Mouse (Mus musculus) heart, embryonic 16.5 days (tissue): ENCODE results near the gene Cwc27. TPM values are rescaled to one million over a fixed set of nuclear protein-coding genes. Genes with fewer than 3 reads are reported as not detected.
A peak's percentile ranks its signal among the peaks of the same experiment; 100 is the strongest.

Experiments used
- ATAC-seq: fragments of 200-750 bp; cut with Nextera tagmentation; replicated peaks from 2 replicates; pipeline ENCODE4 v1.8.0; 2017; ENCODE audit warnings: moderate number of reproducible peaks; ENCODE audit not compliant: insufficient read depth, low FRiP score; ENCODE audit errors: extremely low read depth
- H3K27ac ChIP-seq: fragments of 300-500 bp; sonication (generic); 2 replicates; pipeline ENCODE4 v1.5.1; 2014; ENCODE audit warnings: mild to moderate bottlenecking, low read length, control low read depth, moderate library complexity
- H3K27me3 ChIP-seq: fragments of 300-500 bp; sonication (generic); 2 replicates; pipeline ENCODE4 v1.6.1; 2014; ENCODE audit warnings: low read length, mixed read lengths; ENCODE audit not compliant: control insufficient read depth, insufficient read depth
- H3K36me3 ChIP-seq: fragments of 300-500 bp; sonication (generic); 2 replicates; pipeline ENCODE4 v1.6.1; 2014; ENCODE audit not compliant: control insufficient read depth, insufficient read depth
- H3K4me1 ChIP-seq: fragments of 300-500 bp; sonication (generic); 2 replicates; pipeline ENCODE4 v1.6.1; 2014; ENCODE audit warnings: low read length, mixed read lengths; ENCODE audit not compliant: control insufficient read depth, insufficient read depth
- H3K4me2 ChIP-seq: fragments of 300-500 bp; sonication (generic); 2 replicates; pipeline ENCODE4 v1.6.1; 2014; ENCODE audit warnings: low read depth, mild to moderate bottlenecking, control low read depth, low read length
- H3K4me3 ChIP-seq: fragments of 300-500 bp; sonication (generic); 2 replicates; pipeline ENCODE4 v1.5.1; 2014; ENCODE audit warnings: mild to moderate bottlenecking, control low read depth, low read length
- H3K9ac ChIP-seq: fragments of 300-500 bp; sonication (generic); 2 replicates; pipeline ENCODE4 v1.6.1; 2014; ENCODE audit warnings: low read length, control low read depth
- H3K9me3 ChIP-seq: fragments of 300-500 bp; sonication (generic); replicated peaks from 2 replicates; pipeline ENCODE4 v1.6.1; 2016; ENCODE audit warnings: low read length; ENCODE audit not compliant: control insufficient read depth
- WGBS: fragments of 180-500 bp; shearing (Covaris S2); extraction: QIAGEN DNeasy Blood & Tissue Kit; methylation state at CpG from one replicate; pipeline ENCODE4 v1.1.7; 2014; 5-methylcytosine and 5-hydroxymethylcytosine counted together
- polyA plus RNA-seq: library from polyadenylated mRNA; unstranded; fragments of >200 nt; fragmentation: Nextera tagmentation; extraction: Ambion mirVana; gene quantifications from 2 replicates; pipeline ENCODE4 v1.2.1, GENCODE M21; 2015

The Cwc27 gene
- polyA plus RNA-seq, 1 experiment from 2014 or later = 20.7 TPM

DNA sequence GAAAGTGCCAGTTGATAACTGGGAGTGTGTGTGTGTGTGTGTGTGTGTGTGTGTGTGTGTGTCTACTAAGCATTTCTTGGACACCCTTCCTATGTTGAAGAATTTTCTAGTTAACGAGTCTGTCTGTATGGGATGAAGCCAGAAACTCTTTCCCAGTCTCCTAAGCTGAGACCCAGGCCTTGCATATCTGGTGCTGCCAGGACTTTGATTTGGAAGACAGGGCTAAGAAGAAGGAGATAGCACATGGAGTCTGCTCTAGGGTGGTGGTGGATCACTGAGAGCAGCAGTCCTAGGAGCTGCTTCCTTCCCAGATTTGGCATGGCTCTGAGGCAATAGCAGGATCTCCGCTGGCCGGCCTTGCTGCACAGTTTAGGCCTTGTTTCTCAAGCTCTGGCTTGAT, 215.2 kb downstream of the Cwc27 start:
- Histone ChIP-seq H3K4me1 (no peaks in the 10 kb centered on the region), H3K27ac (no peak overlapping the region; the same call in 1 of the 2 replicates), H3K4me2 (no peak overlapping the region), H3K36me3 (no peaks in the 10 kb centered on the region), H3K9me3 (no peaks in the 10 kb centered on the region), H3K4me3 (no peak overlapping the region), H3K9ac (0 out of 2 replicates have a peak overlapping the region, but pooled peaks have one; percentile 15), H3K27me3 (no peaks in the 10 kb centered on the region)
- 85% methylated on average over 3 of the region's 3 CpGs for WGBS
- no peak; the same call in 1 of the 2 replicates for ATAC-seq

DNA sequence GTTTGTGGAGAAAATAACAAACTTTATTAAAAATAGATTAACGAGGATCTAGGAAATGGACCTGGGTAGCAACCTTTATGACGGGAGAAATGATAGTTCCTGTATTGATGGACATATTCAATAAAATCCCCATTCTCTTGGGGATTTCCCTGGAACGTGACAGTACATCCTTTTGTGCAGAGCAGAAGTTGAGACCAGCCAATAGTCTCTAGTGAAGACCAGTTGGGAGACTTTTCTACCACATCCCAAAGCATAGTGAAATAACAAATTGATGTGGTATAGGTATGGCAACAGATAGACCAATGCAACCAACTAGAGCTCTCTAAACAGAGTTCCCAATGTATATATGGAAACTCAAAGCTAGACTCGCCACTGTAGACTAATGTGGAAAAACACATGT, 220.7 kb downstream of the Cwc27 start:
- WGBS = 86% methylated on average over 4 of the region's 4 CpGs
- Histone ChIP-seq H3K4me2 (no peak overlapping the region), H3K36me3 (no peaks in the 10 kb centered on the region), H3K4me1 (no peaks in the 10 kb centered on the region), H3K9ac (no peak overlapping the region), H3K27me3 (no peaks in the 10 kb centered on the region), H3K4me3 (no peak overlapping the region), H3K9me3 (no peaks in the 10 kb centered on the region), H3K27ac (no peak overlapping the region)
- ATAC-seq = no peak

DNA sequence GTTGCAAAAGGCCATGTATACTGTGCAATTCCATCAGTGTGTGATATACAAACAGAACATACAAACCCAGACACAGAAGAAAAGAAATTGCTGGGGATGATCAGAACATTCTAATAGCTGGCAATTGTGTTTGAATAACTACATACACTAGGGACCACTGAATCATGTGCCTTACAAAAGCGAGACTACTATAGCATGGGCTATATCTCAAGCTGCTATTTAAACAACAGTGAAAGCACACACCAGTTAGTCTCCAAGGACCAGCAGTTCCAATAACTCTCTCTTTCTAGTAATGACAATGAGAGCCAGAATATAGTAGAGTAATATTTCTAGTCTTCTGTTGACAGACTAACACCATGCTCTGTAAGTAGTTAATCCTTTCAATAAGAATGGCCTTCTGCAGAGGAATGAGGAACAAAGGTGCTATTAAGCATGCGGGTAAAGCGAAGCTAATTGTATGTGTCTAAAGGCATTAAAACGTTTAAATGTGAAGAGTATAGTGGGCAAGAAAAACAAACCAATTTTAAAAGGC, 222.1 kb downstream of the Cwc27 start:
- H3K36me3 ChIP-seq = no peaks in the 10 kb centered on the region
- H3K4me3 ChIP-seq = no peak overlapping the region
- WGBS = 76% methylated on average over 4 of the region's 4 CpGs
- H3K27me3 ChIP-seq = no peaks in the 10 kb centered on the region
- no peak overlapping the region for H3K27ac ChIP-seq
- no peak for ATAC-seq
- H3K4me1 ChIP-seq = no peaks in the 10 kb centered on the region
- H3K4me2 ChIP-seq = no peak overlapping the region
- no peaks in the 10 kb centered on the region for H3K9me3 ChIP-seq
- H3K9ac ChIP-seq = no peak overlapping the region

DNA sequence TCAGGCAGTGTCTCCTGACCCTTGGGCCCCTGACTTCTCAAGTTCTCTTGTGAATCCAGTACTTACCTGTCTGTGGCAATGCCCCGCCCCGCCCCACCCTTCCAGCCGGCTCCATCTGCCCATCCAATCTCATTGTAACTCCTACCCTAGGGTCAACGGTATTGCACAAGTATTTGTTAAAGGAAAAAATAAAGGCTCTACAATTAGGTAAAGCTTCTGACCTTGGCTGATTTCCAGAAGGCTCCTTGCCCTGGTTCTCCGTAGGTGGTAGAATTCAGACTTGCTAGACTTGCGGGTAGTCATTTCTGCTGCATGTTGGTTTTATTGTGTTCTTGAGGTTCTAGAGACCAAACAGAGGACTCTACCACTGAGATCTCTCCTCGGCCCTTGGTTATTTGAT, 226.0 kb downstream of the Cwc27 start:
- no peaks in the 10 kb centered on the region for H3K27me3 ChIP-seq
- no peaks in the 10 kb centered on the region for H3K36me3 ChIP-seq
- no peaks in the 10 kb centered on the region for H3K9me3 ChIP-seq
- H3K9ac ChIP-seq = no peak overlapping the region
- no peaks in the 10 kb centered on the region for H3K4me1 ChIP-seq
- H3K4me2 ChIP-seq = no peak overlapping the region
- no peak for ATAC-seq
- WGBS = 87% methylated on average over 7 of the region's 7 CpGs
- H3K27ac ChIP-seq = no peak overlapping the region
- H3K4me3 ChIP-seq = no peak overlapping the region

DNA sequence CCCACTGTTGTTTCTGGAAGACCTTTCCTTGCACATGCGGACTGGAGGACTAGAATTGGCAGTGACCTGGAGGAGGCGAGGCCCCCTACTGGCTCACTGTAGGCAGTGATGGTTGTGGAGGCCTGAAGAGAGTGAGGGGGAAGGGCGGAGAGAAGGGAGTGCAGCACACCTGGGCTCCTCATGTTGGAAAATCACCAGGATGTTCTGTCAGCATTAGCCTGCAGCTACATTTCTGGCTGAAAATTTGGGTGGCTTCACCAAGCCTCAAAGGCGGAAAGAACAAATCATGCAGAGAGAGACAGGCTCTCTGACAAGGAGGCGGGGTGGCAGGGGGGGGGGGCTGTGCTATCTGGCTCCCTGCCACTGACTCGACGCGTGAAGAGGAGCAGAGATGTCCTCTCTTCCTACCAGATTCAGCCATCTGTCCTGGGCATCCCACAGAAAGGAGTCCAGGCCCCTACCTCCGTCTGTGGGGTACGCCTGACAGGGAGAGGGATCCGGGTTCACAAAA, 226.8 kb downstream of the Cwc27 start:
- Histone ChIP-seq H3K36me3 (no peaks in the 10 kb centered on the region), H3K27me3 (no peaks in the 10 kb centered on the region), H3K9me3 (no peaks in the 10 kb centered on the region), H3K4me2 (peak overlapping the region; percentile 31; the same call in 1 of the 2 replicates), H3K27ac (no peak overlapping the region), H3K9ac (no peak overlapping the region), H3K4me3 (no peak overlapping the region), H3K4me1 (no peaks in the 10 kb centered on the region)
- peak; percentile 32; the same call in 1 of the 2 replicates for ATAC-seq
- WGBS = 54% methylated on average over 11 of the region's 11 CpGs

DNA sequence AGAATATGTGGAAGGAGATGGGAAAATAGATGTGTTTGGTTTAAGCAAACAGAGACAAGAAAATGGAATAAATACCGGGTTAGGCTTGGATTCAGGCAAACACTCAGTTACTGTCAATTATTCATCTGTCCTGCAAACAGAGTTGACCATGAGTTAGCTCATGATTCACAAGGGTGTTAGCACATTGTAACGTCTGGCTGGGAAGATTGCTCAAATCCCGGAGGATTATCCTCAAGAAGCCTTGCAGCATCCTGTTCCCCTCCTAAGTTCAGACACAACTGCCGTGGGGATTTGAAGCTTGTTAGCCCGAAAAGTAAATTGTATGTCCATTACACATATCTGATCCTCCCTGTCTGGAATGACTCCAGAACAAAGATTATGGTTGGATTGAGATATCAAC, 228.6 kb downstream of the Cwc27 start:
- ATAC-seq = no peak
- 67% methylated on average over 5 of the region's 5 CpGs for WGBS
- Histone ChIP-seq H3K4me1 (no peaks in the 10 kb centered on the region), H3K27ac (no peak overlapping the region), H3K4me3 (no peak overlapping the region), H3K9me3 (no peaks in the 10 kb centered on the region), H3K36me3 (no peaks in the 10 kb centered on the region), H3K9ac (no peak overlapping the region), H3K4me2 (no peak overlapping the region), H3K27me3 (no peaks in the 10 kb centered on the region)

Other genes with a start within 250 kb of the Cwc27 start
- gene Srek1ip1, start 24.7 kb downstream of the Cwc27 start, polyA plus RNA-seq = 15.1 and 17.8 TPM in 2 replicates
- not detected in 2 replicates for gene Shisal2b, start 46.8 kb upstream of the Cwc27 start, polyA plus RNA-seq
- 2.8 and 3.0 TPM in 2 replicates for gene Rgs7bp, start 237.8 kb upstream of the Cwc27 start, polyA plus RNA-seq